Mouse (Mus musculus) MEL (cell line): ENCODE results near the gene Aspdh.

Experiments used
- CTCF ChIP-seq, 3 experiments: IDR thresholded peaks in 2 of 3; conservative IDR thresholded peaks in 1 of 3; 2 replicates each; pipeline ENCODE4 v1.5.1; 2011 to 2012; ENCODE audit warnings: low read length in 3 of 3, low read depth in 2 of 3, mild to moderate bottlenecking in 2 of 3, improper control_type of control experiment in 1 of 3, inconsistent platforms in 1 of 3, mixed read lengths in 1 of 3, moderate library complexity in 1 of 3; ENCODE audit not compliant: control insufficient read depth in 1 of 3, insufficient read depth in 1 of 3, poor library complexity in 1 of 3, severe bottlenecking in 1 of 3
- ETS1 ChIP-seq: IDR thresholded peaks from 2 replicates; pipeline ENCODE4 v1.6.1; 2012; ENCODE audit warnings: low read depth, mild to moderate bottlenecking, inconsistent platforms, low read length, improper control_type of control experiment, moderate library complexity
- NELFE ChIP-seq: IDR thresholded peaks from 2 replicates; pipeline ENCODE4 v1.6.1; 2011; ENCODE audit warnings: low read depth, low read length, improper control_type of control experiment

DNA sequence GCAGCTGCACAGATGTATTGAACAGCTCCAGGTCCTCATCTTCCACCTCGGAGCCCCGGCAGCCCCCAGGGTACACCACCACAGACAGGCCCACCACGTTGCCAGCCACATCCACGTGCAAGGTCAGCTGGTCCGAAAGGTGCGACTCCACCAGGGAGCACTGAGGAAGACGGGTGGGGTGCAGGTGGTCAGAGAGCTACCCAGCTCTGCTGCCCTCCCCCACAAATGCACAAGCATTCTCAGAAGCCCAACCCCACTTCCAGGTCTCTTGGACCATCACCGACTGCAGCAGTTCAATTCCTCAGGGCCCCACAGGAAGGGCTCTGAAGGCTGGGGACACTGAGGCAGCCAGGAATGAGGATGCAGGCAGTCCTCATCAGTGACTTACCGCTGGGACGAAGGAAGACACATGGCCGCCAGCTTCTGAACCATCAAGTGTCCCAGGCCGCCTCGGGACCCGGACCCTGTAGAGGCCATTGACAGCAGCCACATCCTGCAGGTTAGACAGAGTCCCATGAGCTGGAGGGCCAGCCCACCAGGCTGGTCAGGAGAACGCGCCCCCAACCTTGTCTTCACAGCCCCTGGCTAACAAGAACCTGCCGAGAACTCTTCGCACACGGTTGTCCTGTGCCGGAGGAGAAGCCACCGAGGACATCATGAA is 27.1 kb downstream of the Aspdh start:
- TF ChIP-seq CTCF (IDR thresholded peaks at IDR 0.05 in 2 of 3, conservative IDR thresholded peaks at IDR 0.05 in 1 of 3; ENCODE audit: control insufficient read depth in 1 of 3, insufficient read depth in 1 of 3, low read depth in 2 of 3, low read length in 3 of 3, poor library complexity in 1 of 3, severe bottlenecking in 1 of 3) (no peak), NELFE (no peak), ETS1 (no peak)
